Mouse (Mus musculus) myocyte (in vitro differentiated cells): ENCODE measurements around the gene Frem1.

Source experiments
- CEBPB ChIP-seq: IDR thresholded peaks from 2 replicates; pipeline ENCODE4 v1.6.1; 2011; ENCODE audit warnings: mild to moderate bottlenecking, moderate library complexity; ENCODE audit not compliant: poor library complexity, insufficient read depth, severe bottlenecking
- E2F4 ChIP-seq: IDR thresholded peaks from one replicate; pipeline ENCODE4 v1.6.1; 2011; ENCODE audit warnings: mild to moderate bottlenecking, control low read depth, moderate library complexity; ENCODE audit not compliant: insufficient read depth
- MAX ChIP-seq: IDR thresholded peaks from one replicate; pipeline ENCODE4 v1.6.1; 2011; ENCODE audit warnings: low read depth, mild to moderate bottlenecking, control low read depth
- MYOD1 ChIP-seq, 3 experiments: IDR thresholded peaks; one replicate each; pipeline ENCODE4 v1.6.1; 2011; ENCODE audit warnings: control low read depth in 2 of 3, low read depth in 2 of 3, mild to moderate bottlenecking in 2 of 3, moderate library complexity in 1 of 3; ENCODE audit not compliant: insufficient read length in 2 of 3, control insufficient read depth in 1 of 3
- POLR2A ChIP-seq: IDR thresholded peaks from one replicate; pipeline ENCODE4 v1.6.1; 2011; ENCODE audit warnings: low read depth, mild to moderate bottlenecking, control low read depth, moderate library complexity; ENCODE audit not compliant: insufficient read length
- POLR2AphosphoS2 ChIP-seq: IDR thresholded peaks from one replicate; pipeline ENCODE4 v1.6.1; 2011; ENCODE audit warnings: low read depth, control low read depth; ENCODE audit not compliant: insufficient read length
- REST ChIP-seq: IDR thresholded peaks from one replicate; pipeline ENCODE4 v1.6.1; 2011; ENCODE audit warnings: mild to moderate bottlenecking, control low read depth, moderate library complexity; ENCODE audit not compliant: insufficient read depth, insufficient read length
- SRF ChIP-seq: IDR thresholded peaks from one replicate; pipeline ENCODE4 v1.6.1; 2011; ENCODE audit warnings: low read depth; ENCODE audit not compliant: control insufficient read depth, insufficient read length
- TCF12 ChIP-seq: IDR thresholded peaks from one replicate; pipeline ENCODE4 v1.6.1; 2011; ENCODE audit warnings: mild to moderate bottlenecking, control low read depth; ENCODE audit not compliant: poor library complexity, insufficient read depth, severe bottlenecking
- TCF3 ChIP-seq: IDR thresholded peaks from one replicate; pipeline ENCODE4 v1.6.1; 2011; ENCODE audit warnings: low read depth, control low read depth; ENCODE audit not compliant: insufficient read length
- USF1 ChIP-seq: IDR thresholded peaks from one replicate; pipeline ENCODE4 v1.6.1; 2011; ENCODE audit warnings: low read depth, mild to moderate bottlenecking, control low read depth, moderate library complexity

DNA sequence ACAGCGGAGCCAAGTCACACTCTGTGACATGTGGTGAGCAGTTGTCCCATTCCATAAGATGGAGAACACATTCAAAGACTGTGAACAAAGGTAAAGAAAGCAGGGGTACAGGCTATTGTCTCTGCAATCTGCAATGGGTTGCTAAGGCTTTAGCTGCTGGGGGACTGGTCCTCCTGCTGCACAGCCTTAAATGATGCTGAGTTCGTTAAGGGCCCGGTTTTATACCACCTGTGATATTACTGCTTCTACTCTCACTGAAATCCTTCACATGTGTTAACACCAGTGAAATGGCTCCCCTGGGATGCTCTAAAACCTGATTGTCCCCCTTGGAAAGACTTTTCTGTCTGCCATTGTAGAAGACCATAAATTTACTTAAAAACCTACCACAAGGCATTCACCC, 6.1 kb downstream of the Frem1 start:
- TF ChIP-seq CEBPB (no peak), POLR2A (no peak), TCF3 (no peak), TCF12 (no peak), MYOD1 (IDR thresholded peaks at IDR 0.05; ENCODE audit: control insufficient read depth in 1 of 3, insufficient read length in 2 of 3, low read depth in 2 of 3) (no peak), E2F4 (no peak), MAX (no peak), POLR2AphosphoS2 (no peak), SRF (no peak), USF1 (no peak), REST (no peak)
